Mouse (Mus musculus): Measurements from ENCODE around the gene Ccdc148.

DNA sequence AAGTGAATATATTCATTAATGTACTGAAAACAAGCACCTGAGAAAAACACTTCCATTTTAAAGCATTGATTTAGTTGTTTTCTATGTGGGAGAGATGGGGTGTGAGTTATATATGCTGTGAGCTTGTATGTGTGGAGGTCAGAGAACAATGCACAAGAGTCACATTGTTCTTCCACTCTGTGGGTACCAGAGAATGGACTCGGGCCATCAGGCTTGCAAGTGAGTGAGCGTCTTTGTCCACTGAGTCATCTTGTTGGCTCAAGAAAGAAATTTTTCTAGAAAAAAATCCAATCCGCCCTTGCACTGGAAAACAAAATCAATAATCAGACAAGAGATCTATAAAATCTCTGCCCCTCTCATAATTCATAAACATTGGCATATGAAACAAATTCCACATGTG, 135.9 kb downstream of the Ccdc148 start:
- TF ChIP-seq CTCF (IDR thresholded peaks at IDR 0.05; ENCODE audit: extremely low read depth, insufficient read length, insufficient replicate concordance, low read depth, low read length) = no peak
- no peak for TF ChIP-seq POLR2A (IDR thresholded peaks at IDR 0.05; ENCODE audit: low read depth, low read length)

All from small intestine, adult 2 months (tissue).